10 mouse cellular contexts compared by ENCODE assay signal in the genomic region with DNA sequence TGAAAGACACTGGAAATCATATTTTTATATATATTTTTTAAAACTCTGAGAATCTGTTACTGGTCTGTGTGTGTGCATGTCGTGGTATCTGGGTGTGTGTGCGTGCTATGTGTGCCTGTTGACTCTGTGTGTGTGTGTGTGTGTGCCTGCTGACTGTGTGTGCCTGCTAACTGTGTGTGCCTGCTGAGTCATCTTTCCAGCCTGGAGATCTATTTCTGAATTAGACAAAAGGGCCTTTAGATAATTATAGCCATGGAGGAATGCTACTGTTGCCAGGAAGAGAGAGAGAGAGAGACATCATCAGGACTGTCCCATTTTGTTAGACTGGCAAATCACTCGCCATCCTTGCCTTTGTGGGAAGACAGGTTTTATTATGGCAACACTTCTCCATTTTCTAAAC.
DNase-seq lines count a peak whose midpoint lies in the region; ATAC-seq lines count a peak whose summit lies in the region.
"Had no signal": no experiment of that assay in that cellular context is flagged by ENCODE, and none has a peak within 500 bp of the region (broad histone marks: within the 10 kb centered on the region; RNA-seq: fewer than 3 reads in every experiment).

No protein-coding gene starts in this region.

- H3K4me3 ChIP-seq in stomach, embryonic 16.5 days (replicated peaks; ENCODE audit: low read length), result no peak overlapping the region
- H3K4me3 ChIP-seq: hindbrain, embryonic 10.5 days had no signal

- no peak overlapping the region for H3K9ac ChIP-seq in stomach, embryonic 16.5 days (ENCODE audit: low read length)

- peaks cover 18% of the 10 kb centered on the region for H3K4me1 ChIP-seq in stomach, embryonic 16.5 days (ENCODE audit: control insufficient read depth, insufficient read depth, low read length)

- H3K9me3 ChIP-seq in stomach, embryonic 16.5 days (replicated peaks; ENCODE audit: control insufficient read depth, low read length), result no peaks in the 10 kb centered on the region

- ATAC-seq in stomach, embryonic 16.5 days (ENCODE audit: insufficient read depth, low FRiP score), result peak; percentile 51; the same call in 1 of the 2 replicates

- intact Hi-C loops in left cerebral cortex, postnatal 4 days (cut with DNase I), result no loop called here

- no peak overlapping the region; the same call in 1 of the 2 replicates for H3K27ac ChIP-seq in stomach, embryonic 16.5 days (ENCODE audit: low read length)
- H3K27ac ChIP-seq: hindbrain, embryonic 10.5 days had no signal

- no peaks in the 10 kb centered on the region for H3K36me3 ChIP-seq in stomach, embryonic 16.5 days (ENCODE audit: control insufficient read depth, insufficient read depth, low read length)
- H3K36me3 ChIP-seq: hindbrain, embryonic 10.5 days had no signal

- peak; percentile 26 for DNase-seq in adrenal gland, adult 2 months
- DNase-seq in adrenal gland, postnatal 10 days, result no peak
- peak; percentile 56 for DNase-seq in left cerebral cortex, adult 11 months (ENCODE audit: low spot score)
- DNase-seq in left cerebral cortex, postnatal 4 days, result no peak
- DNase-seq in layer of hippocampus, adult 8-10 months (ENCODE audit: low spot score in 2 of 2), result peak; percentile 34 to 40
- DNase-seq in urinary bladder, adult 2 months (ENCODE audit: low spot score), result no peak
- no peak for DNase-seq in kidney, postnatal 14 days
- DNase-seq: thymus, adult 2 months had no signal

- WGBS in stomach, embryonic 16.5 days, result 57% methylated on average over 3 of the region's 3 CpGs

- H3K27me3 ChIP-seq in stomach, embryonic 16.5 days (ENCODE audit: control insufficient read depth, insufficient read depth, low read length), result no peaks in the 10 kb centered on the region

- no peak overlapping the region for H3K4me2 ChIP-seq in stomach, embryonic 16.5 days (ENCODE audit: low read depth, low read length)

Comparison
In these comparisons a context has a peak if more than half of its experiments do, and no peak if none do; other contexts are left out.
1. DNase-seq: peak in adrenal gland, adult 2 months (single experiment), left cerebral cortex, adult 11 months (single experiment) and layer of hippocampus, adult 8-10 months (2 of 2); none in adrenal gland, postnatal 10 days (single experiment), left cerebral cortex, postnatal 4 days (single experiment), urinary bladder, adult 2 months (single experiment) and kidney, postnatal 14 days (single experiment).